Mouse (Mus musculus) yolk sac, embryonic 10.5 days (tissue): ENCODE measurements around the gene Lce1l.
"Not testable (repeated sequence)": the region's sequence is repeated elsewhere in the genome, so short reads cannot be mapped to it uniquely, and the experiment has no call there.

Experiments
- DNase-seq: peaks from one replicate; pipeline ENCODE4 v3.0.0-alpha.2; 2017; ENCODE audit warnings: low spot score

Gene Lce1l

DNA sequence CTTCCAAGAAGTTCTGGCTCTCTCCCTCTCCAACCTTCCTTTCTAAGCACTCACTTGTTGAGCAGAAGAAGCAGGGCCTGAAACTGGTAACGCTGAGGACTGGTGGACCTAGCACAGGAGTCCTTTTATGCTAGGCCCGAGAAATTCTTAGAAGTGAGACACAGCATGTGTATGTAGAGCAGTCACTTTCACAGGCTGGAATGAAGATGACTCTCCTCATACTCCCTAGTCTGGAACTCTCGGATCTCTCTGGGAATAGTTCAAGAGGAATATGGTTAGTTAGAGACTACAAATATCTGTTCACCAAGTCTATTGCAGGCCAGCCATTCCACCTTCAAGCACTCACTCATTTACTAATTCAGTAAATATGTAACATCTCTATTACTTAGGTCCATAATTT lies at the start of gene Lce1l:
Lce1l (minus strand) TSS at position 101 of the 400 bp plus-strand sequence.
- no peak for DNase-seq

DNA sequence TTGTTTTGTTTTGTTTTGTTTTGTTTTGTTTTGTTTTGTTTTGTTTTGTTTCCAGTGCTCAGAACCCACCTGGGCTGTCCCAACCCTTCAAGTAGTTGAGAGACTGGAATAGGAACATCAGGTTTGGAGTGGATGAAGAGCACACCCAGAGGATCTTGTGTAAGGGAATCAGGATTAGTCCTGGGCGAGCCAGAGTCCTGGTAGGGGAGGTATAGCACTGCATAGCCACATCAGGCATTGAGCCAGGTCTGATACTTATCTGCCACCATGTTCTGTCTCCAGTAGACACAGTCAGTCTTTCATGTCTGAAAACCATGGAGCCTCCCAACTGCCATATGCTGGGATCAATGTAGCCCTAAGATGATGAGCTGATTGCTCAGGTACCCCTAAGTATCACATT lies 43.4 kb upstream of the Lce1l start:
- DNase-seq: no peak

DNA sequence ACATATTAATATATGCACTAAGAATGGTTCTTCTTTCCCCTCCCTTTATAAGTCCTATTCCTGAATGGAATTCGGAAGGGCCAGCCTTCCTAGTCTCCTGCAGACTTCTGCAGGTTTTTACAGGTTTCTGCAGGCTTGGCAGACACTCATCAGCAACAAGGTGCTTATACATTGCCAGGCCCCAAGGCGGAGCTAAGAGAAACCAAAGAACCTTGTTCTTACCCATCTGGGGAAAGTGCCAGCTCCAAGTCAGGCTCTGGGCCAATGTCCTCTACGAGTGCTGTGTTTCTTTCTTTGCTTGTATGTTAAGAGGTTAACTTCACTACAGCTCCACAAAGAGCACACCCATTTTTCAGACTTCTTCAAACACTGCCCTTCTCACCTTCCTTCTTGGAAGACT lies 43.0 kb upstream of the Lce1l start:
- DNase-seq: no peak

DNA sequence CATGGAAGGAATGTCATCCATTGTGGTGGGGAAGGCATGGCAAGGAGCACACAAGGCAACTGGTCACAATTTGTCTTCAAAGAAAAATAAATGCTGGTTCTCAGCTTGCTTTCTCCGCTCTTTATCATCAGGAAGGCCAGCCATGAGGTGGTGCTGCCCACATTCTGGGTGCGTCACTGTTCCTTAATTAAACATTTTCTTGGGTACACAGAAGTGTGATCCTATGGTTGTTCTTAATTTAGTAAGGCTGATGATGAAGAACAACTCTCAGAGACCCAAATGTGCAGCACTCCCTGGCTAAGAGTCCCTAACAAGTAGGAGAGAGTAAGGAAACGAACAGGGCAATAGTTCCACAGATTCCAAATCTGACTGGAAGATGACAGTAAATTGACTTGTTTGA lies 23.1 kb upstream of the Lce1l start:
- DNase-seq: no peak

DNA sequence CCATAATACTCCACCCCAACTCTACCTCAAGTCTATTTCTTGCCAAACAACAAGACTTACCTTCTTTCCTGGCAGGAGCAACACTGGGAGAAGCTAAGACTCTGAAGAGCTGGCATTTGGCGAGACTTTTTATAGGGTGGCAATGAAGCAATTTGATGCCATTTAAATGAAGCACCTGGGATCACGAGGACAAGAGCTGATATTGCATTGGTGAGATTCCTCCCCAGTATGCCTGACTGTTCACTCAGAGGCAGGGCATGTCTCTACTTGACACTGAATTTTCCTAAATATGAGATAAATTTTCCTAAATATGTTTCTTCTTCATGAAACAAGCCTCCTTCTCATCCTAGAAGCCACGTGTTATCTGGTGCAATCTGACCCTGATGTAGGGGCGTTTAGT lies 19.0 kb upstream of the Lce1l start, which contains the start of gene 2310050C09Rik:
2310050C09Rik (minus strand) TSS at position 101 of the 400 bp plus-strand sequence.
- DNase-seq: no peak

DNA sequence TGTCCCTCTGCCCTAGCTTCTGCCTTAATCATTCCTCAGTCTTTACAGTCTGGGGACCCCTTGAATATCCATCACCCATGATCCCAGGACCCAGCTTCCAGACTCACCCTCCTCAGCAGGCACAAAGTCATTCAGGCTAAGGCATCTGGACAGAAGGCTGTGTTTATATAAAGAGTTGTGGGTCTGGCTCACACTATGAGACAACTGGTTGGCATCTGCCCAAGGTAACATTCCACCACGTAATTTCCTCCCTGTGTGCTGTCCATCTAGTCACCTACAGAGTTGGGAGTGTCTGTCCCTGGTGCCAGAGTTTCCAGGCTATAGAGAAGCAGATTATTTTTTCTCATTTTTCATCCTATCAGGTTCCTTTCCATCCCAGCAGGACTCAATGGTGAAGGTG lies 24.0 kb downstream of the Lce1l start, which contains the start of gene Kprp:
Kprp (minus strand) TSS at position 140 of the 400 bp plus-strand sequence.
- no peak for DNase-seq

DNA sequence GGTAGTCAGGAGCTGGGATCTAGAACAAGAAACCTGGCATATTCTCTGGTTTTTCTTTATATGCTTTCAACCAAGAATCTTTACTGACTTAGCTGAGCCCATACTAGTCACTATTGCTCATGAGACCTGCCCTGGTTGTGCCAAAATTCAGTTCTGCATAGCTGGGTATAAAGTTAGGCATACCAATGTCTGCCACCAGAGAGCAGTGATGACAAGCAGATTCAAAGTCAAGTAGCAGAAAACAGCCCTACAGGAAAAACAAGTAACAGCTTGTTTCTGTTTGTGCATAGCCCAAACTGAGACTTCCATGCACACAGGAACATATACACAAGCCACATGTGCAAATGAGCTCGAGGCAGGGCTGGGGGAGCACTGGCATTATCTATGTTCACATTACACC lies 25.3 kb downstream of the Lce1l start:
- DNase-seq: no peak

DNA sequence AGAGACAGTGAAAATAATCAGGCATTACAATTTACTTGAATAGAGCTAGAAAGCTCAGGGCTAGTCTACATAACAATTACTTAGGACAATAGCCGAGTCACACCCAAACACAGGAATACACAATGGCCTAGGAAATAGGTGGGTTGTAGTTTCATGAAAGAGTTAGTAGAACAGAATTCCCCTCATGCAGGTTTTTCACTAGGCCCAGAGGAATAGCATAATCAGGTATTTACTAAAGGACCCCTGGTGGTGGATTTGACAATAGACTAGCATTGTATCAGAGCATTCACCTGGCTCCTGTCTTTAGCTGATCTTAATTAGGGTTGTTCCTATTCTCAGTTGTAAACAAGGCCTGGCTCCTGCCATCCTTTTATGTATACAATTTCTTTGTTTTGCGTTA lies 35.0 kb downstream of the Lce1l start:
- not testable (repeated sequence) for DNase-seq

DNA sequence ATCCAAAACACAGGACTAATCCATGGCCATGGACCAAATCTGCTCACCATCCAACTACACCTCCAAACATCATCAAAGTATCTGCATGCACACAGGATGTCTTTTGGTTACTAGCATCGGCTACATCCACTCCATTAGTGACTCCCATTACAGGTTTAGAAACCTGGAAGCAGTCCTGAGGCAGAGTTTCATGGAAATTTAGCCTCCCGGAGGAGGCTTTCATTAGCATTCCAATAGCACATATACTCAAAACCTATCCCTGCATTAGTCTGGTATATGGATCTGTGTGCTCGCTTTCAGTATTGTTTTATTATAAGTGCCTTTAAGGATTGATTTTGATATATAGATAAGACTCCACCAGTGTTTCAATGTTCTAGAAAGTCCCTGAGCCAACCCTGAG lies 35.5 kb downstream of the Lce1l start:
- DNase-seq: no peak

DNA sequence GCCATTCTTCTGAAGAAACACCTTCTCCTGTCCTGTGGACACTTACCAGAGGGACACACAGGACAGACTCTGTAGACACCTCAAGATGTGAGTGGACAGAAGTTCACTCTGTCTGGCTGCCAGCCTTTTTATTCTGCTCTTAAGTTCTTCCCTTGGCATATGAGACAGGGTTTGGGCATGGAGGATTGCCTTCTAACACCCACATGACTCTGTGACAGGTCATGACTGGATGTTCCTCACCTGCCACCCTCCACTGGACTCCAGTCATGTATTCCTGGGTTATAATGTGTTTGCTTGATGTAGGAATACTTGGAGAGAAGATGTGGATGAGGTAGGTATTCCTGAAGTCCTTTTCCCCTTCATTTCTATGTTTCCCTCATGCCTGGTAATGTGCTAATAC lies 43.3 kb downstream of the Lce1l start, which contains the start of gene Lce1k:
Lce1k (minus strand) TSS at position 101 of the 400 bp plus-strand sequence.
- DNase-seq: no peak
